Mouse (Mus musculus) ES-Bruce4 (cell line): ENCODE results near the gene Bcap31. TPM values are rescaled to one million over a fixed set of nuclear protein-coding genes. Genes with fewer than 3 reads are reported as not detected.
A peak's percentile ranks its signal among the peaks of the same experiment; 100 is the strongest.

Experiments used
- H3K27ac ChIP-seq: 2 replicates; pipeline ENCODE4 v1.5.1; 2012; ENCODE audit warnings: low read length, inconsistent platforms; ENCODE audit not compliant: insufficient read depth
- H3K27me3 ChIP-seq: 2 replicates; pipeline ENCODE4 v1.6.1; 2012; ENCODE audit warnings: mild to moderate bottlenecking, low read length, inconsistent platforms; ENCODE audit not compliant: control insufficient read depth, poor library complexity, insufficient read depth, severe bottlenecking
- H3K36me3 ChIP-seq: 2 replicates; pipeline ENCODE4 v1.6.1; 2012; ENCODE audit warnings: inconsistent platforms, mild to moderate bottlenecking, low read length, moderate library complexity; ENCODE audit not compliant: control insufficient read depth, poor library complexity, insufficient read depth, severe bottlenecking
- H3K4me1 ChIP-seq: one replicate; pipeline ENCODE4 v1.8.1; 2011; ENCODE audit warnings: low read length; ENCODE audit not compliant: control insufficient read depth, insufficient read depth
- H3K4me3 ChIP-seq: 2 replicates; pipeline ENCODE4 v1.5.1; 2011; ENCODE audit warnings: low read depth, mild to moderate bottlenecking, low read length
- H3K9ac ChIP-seq: 2 replicates; pipeline ENCODE4 v1.6.1; 2012; ENCODE audit warnings: low read depth, mild to moderate bottlenecking, inconsistent platforms; ENCODE audit not compliant: poor library complexity, severe bottlenecking
- H3K9me3 ChIP-seq: replicated peaks from 2 replicates; pipeline ENCODE4 v1.6.1; 2012; ENCODE audit warnings: mild to moderate bottlenecking, low read length, inconsistent platforms; ENCODE audit not compliant: control insufficient read depth, poor library complexity, insufficient read depth, severe bottlenecking
- CTCF ChIP-seq: IDR thresholded peaks from one replicate; pipeline ENCODE4 v1.8.1; 2011; ENCODE audit warnings: low read depth, low read length
- EP300 ChIP-seq: IDR thresholded peaks from 2 replicates; pipeline ENCODE4 v1.6.1; 2011; ENCODE audit warnings: low read depth, low read length; ENCODE audit not compliant: insufficient read depth
- POLR2A ChIP-seq: IDR thresholded peaks from one replicate; pipeline ENCODE4 v1.8.1; 2011; ENCODE audit warnings: low read length; ENCODE audit not compliant: insufficient read depth
- polyA plus RNA-seq: library from polyadenylated mRNA; stranded (reverse); fragments of >200 nt; gene quantifications from 2 replicates; pipeline ENCODE4 v1.2.4, GENCODE M21; 2011; ENCODE audit warnings: low read depth; ENCODE audit not compliant: missing spikeins, insufficient read depth, insufficient read length

Gene Bcap31
- polyA plus RNA-seq, 1 experiment, result 123 TPM

DNA sequence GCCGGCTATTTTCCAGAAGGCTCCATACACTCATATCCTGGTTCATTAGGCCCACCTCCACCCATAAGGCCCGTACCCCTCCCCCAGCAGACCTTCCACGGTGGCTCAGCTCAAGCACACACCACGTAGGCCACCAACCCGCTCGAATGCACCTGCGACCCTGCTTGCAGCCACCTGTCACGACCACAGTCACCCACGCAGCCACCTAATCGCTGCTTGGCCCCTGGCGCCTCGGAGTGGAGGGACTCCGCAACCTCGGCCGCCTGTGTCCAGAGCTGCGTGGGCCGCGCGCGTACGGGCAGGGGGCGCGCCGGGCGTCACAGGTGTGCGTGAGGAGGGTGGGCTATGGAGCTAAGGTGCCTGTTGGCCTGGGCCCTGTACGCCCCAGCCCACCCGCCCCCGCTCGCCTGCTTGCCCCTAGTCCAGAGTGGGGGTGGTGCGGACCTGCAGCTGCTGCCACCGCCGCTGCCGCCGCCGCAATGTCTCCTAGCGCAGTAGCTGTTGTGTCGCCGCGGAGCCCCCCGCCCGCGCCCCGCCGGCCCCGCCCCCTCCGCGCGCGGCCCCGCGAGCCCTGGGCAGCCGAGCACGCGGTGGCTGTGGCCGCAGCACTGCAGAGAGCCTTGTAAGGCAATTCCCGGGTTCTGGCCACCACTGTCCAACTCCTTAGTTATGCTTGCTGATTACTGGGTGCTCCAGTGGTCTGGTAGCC lies 56.2 kb downstream of the Bcap31 start, which contains the start of gene Pnck:
Gene Pnck, minus strand, starts transcription at position 543 of the 709 bp plus-strand sequence.
- Histone ChIP-seq H3K9ac (peak within 1 kb of the TSS; percentile 53; the same call in 1 of the 2 replicates), H3K4me3 (peak within 1 kb of the TSS; percentile 70), H3K36me3 (no peaks in the 10 kb centered on the region), H3K9me3 (no peaks in the 10 kb centered on the region), H3K27ac (no peak within 1 kb of the TSS), H3K4me1 (no peaks in the 10 kb centered on the region), H3K27me3 (no peaks in the 10 kb centered on the region)
- TF ChIP-seq EP300 (no peak), POLR2A (no peak), CTCF (no peak)

DNA sequence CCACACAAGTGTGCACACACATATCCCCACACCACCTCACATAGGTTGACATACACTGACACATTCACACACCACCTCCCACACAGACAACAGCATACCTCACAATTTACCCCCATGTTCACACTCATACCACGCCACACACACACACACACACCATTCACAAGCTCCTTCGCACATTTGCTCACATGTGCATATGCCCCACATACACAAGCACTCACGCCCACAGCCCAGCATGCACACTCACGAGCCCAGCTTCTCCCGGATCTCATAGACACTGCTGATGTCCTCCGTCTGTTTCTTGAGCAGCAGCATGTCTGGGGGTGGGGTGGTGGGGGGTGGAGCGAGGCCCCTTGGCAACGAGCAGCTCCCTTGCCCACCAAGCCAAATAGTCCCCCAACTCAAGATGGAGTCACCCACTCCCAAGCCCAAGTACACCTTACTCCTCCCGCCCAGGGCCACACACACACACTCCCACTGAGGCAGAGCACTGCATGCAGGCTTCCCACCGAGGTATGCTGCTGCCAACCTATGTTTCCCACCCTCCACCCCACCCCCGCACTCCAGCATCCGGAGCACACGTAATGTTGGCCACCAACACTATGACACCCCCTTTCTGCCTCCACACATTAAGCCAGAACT lies 56.9 kb downstream of the Bcap31 start:
- Histone ChIP-seq H3K9me3 (no peaks in the 10 kb centered on the region), H3K27ac (no peak overlapping the region), H3K27me3 (no peaks in the 10 kb centered on the region), H3K9ac (no peak overlapping the region), H3K4me3 (peak overlapping the region; percentile 70; the same call in 1 of the 2 replicates), H3K4me1 (no peaks in the 10 kb centered on the region), H3K36me3 (no peaks in the 10 kb centered on the region)
- TF ChIP-seq EP300, result no peak
- TF ChIP-seq POLR2A, result no peak
- no peak for TF ChIP-seq CTCF

DNA sequence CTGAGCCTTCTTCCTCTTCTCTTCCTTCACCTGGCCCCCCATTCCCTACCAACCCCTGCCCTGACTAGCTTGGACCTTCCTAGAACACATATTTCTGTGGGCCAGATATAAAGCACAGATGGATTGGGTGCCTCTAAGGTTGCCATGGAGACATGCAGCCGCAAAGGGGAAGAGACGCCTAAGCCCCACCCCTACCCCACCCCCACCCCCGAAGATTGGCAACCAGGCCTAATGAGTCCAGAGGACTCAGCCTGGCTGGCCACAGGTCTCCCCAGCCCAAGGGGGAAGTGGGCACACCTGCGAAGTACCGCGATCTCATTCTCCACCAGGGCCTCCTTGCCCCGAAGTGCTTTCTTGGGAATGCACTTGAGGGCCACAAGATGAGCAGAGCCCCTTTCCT lies 57.6 kb downstream of the Bcap31 start:
- TF ChIP-seq POLR2A, result no peak
- no peak for TF ChIP-seq CTCF
- TF ChIP-seq EP300, result no peak
- no peak overlapping the region for H3K27ac ChIP-seq
- no peaks in the 10 kb centered on the region for H3K27me3 ChIP-seq
- no peaks in the 10 kb centered on the region for H3K4me1 ChIP-seq
- no peak overlapping the region for H3K4me3 ChIP-seq
- H3K9ac ChIP-seq, result no peak overlapping the region
- H3K9me3 ChIP-seq, result no peaks in the 10 kb centered on the region
- no peaks in the 10 kb centered on the region for H3K36me3 ChIP-seq

DNA sequence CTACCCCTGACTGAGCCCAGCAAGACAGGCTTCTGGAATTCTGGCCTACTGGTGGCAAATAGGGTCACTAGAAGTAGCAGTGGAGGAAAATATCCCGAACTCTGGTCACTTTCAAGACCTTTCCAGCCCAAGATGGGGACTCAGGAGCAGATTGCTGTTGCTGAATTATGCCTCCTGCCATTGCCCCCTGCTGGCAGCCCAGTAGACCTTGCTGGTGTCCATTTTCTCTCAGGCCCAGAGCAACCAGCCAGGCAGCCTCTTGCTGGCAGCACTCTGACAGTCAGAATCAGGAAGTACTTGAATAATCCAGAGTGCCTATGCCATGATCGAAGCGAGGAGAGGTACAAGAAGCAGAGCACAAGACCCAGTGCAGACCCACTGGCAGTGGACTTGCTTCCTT lies 60.4 kb downstream of the Bcap31 start:
- H3K9me3 ChIP-seq, result no peaks in the 10 kb centered on the region
- H3K36me3 ChIP-seq, result no peaks in the 10 kb centered on the region
- H3K27ac ChIP-seq, result no peak overlapping the region
- H3K4me3 ChIP-seq, result no peak overlapping the region
- TF ChIP-seq EP300 (no peak), POLR2A (no peak), CTCF (no peak)
- no peaks in the 10 kb centered on the region for H3K27me3 ChIP-seq
- no peaks in the 10 kb centered on the region for H3K4me1 ChIP-seq
- no peak overlapping the region for H3K9ac ChIP-seq

DNA sequence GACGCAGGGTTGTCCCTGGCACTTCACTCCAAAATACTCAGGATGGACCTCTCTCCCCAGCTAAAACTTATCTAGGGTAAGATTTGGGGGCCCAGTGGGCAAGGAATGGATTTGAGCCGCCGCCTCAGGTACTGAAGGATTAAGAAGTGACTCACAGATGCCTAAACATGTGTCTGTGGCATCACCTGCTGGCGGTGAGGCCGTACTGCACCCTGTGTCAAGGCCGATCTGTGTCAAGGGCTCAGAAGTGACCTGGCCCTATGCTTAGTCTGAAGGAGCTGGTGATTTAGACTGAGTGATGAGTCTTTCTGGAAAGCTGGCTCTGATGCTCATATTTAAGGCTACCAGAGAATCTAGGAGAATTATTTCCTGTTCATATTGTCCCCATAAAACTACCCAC lies 61.8 kb downstream of the Bcap31 start:
- no peak for TF ChIP-seq CTCF
- TF ChIP-seq EP300, result no peak
- TF ChIP-seq POLR2A, result no peak
- no peaks in the 10 kb centered on the region for H3K36me3 ChIP-seq
- H3K9ac ChIP-seq, result no peak overlapping the region
- no peaks in the 10 kb centered on the region for H3K4me1 ChIP-seq
- no peak overlapping the region for H3K27ac ChIP-seq
- no peaks in the 10 kb centered on the region for H3K9me3 ChIP-seq
- H3K4me3 ChIP-seq, result no peak overlapping the region
- no peaks in the 10 kb centered on the region for H3K27me3 ChIP-seq

- Histone ChIP-seq H3K4me1 (no peaks in the 10 kb centered on the region), H3K27ac (no peak overlapping the region), H3K9me3 (no peaks in the 10 kb centered on the region), H3K4me3 (no peak overlapping the region), H3K27me3 (no peaks in the 10 kb centered on the region), H3K9ac (no peak overlapping the region), H3K36me3 (no peaks in the 10 kb centered on the region)
- TF ChIP-seq CTCF, result no peak
- TF ChIP-seq EP300, result no peak
Observed at GRCm38 (mm10) chrX:73653392-73653791, 62.6 kb downstream of the Bcap31 start.
